Mouse (Mus musculus): Measurements from ENCODE around the gene Olfr979. TPM values are rescaled to one million over a fixed set of nuclear protein-coding genes. Genes with fewer than 3 reads are reported as not detected.

Olfr979 gene
- total and polyA plus RNA-seq, 2 experiments: not detected

DNA sequence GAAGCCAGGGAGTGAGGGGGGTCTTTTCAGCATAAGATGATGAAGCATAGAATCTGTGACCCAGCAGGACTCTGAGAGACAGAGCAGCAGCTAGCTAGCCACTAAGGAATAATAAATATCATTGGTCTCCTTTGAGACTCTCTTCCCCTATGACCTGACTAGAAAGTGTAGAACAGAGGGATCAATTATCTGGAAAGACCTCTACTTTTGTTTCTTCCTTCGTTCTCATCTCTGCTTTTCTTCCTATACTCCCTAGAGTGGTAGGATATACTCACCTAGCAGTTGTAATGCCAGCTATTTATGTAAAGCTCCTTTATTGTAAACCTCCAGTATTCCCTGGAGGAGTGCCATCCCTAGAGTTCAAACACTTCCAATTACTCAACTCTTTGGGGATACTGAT is 51.3 kb downstream of the Olfr979 start, which contains the start of gene Olfr975:
Olfr975 (minus strand) TSS at position 101 of the 400 bp plus-strand sequence.
- Histone ChIP-seq H3K27me3 (ENCODE audit: control insufficient read depth, insufficient read depth, low read length) (no peaks in the 10 kb centered on the region), H3K9ac (ENCODE audit: low read depth, low read length) (no peak within 1 kb of the TSS), H3K36me3 (ENCODE audit: control insufficient read depth, insufficient read depth, low read length) (no peaks in the 10 kb centered on the region), H3K4me1 (ENCODE audit: control insufficient read depth, insufficient read depth, low read length) (no peaks in the 10 kb centered on the region), H3K4me3 (ENCODE audit: insufficient read depth, low read depth, low read length) (no peak within 1 kb of the TSS), H3K79me2 (ENCODE audit: control insufficient read depth, insufficient read depth, low read length) (no peaks in the 10 kb centered on the region), H3K27ac (replicated peaks; ENCODE audit: insufficient read depth, low read depth, low read length) (no peak within 1 kb of the TSS)
- no peak for DNase-seq (ENCODE audit: extremely low read depth, low read depth, low spot score)
- WGBS: 59% methylated on average over 1 of the region's 1 CpGs
- TF ChIP-seq POLR2A (IDR thresholded peaks at IDR 0.05; ENCODE audit: extremely low read depth, insufficient read depth, low read length) (no peak), CTCF (IDR thresholded peaks at IDR 0.05; ENCODE audit: low read depth, low read length) (no peak)

Other genes starting within 250 kb of the Olfr979 start
- gene Olfr968, start 220.2 kb downstream of the Olfr979 start, total RNA-seq (2014; rRNA removed): not detected in 2 replicates
- gene Olfr968, start 220.2 kb downstream of the Olfr979 start, polyA plus RNA-seq (2012; rRNA removed): not detected in 2 replicates
- not detected in 2 replicates for gene Olfr969, start 212.5 kb downstream of the Olfr979 start, total RNA-seq (2014; rRNA removed)
- not detected in 2 replicates for gene Olfr969, start 212.5 kb downstream of the Olfr979 start, polyA plus RNA-seq (2012; rRNA removed)
- not detected in 2 replicates for gene Olfr970, start 194.6 kb downstream of the Olfr979 start, total RNA-seq (2014; rRNA removed)
- gene Olfr970, start 194.6 kb downstream of the Olfr979 start, polyA plus RNA-seq (2012; rRNA removed): not detected in 2 replicates
- not detected in 2 replicates for gene Olfr971, start 166.6 kb downstream of the Olfr979 start, total RNA-seq (2014; rRNA removed)
- gene Olfr971, start 166.6 kb downstream of the Olfr979 start, polyA plus RNA-seq (2012; rRNA removed): not detected in 2 replicates
- not detected in 2 replicates for gene Olfr972, start 137.0 kb downstream of the Olfr979 start, total RNA-seq (2014; rRNA removed)
- gene Olfr972, start 137.0 kb downstream of the Olfr979 start, polyA plus RNA-seq (2012; rRNA removed): not detected in 2 replicates
- not detected in 2 replicates for gene Olfr229, start 96.1 kb downstream of the Olfr979 start, total RNA-seq (2014; rRNA removed)
- gene Olfr229, start 96.1 kb downstream of the Olfr979 start, polyA plus RNA-seq (2012; rRNA removed): not detected in 2 replicates
- not detected in 2 replicates for gene Olfr974, start 66.0 kb downstream of the Olfr979 start, total RNA-seq (2014; rRNA removed)
- not detected in 2 replicates for gene Olfr974, start 66.0 kb downstream of the Olfr979 start, polyA plus RNA-seq (2012; rRNA removed)
- not detected in 2 replicates for gene Olfr975, start 51.4 kb downstream of the Olfr979 start, total RNA-seq (2014; rRNA removed)
- gene Olfr975, start 51.4 kb downstream of the Olfr979 start, polyA plus RNA-seq (2012; rRNA removed): not detected in 2 replicates
- not detected in 2 replicates for gene Olfr976, start 42.3 kb downstream of the Olfr979 start, total RNA-seq (2014; rRNA removed)
- gene Olfr976, start 42.3 kb downstream of the Olfr979 start, polyA plus RNA-seq (2012; rRNA removed): not detected in 2 replicates
- not detected in 2 replicates for gene Olfr978, start 11.4 kb downstream of the Olfr979 start, total RNA-seq (2014; rRNA removed)
- not detected in 2 replicates for gene Olfr978, start 11.4 kb downstream of the Olfr979 start, polyA plus RNA-seq (2012; rRNA removed)
- gene Olfr980, start 6.1 kb upstream of the Olfr979 start, total RNA-seq (2014; rRNA removed): not detected in 2 replicates
- gene Olfr980, start 6.1 kb upstream of the Olfr979 start, polyA plus RNA-seq (2012; rRNA removed): not detected in 2 replicates
- gene Olfr981, start 18.0 kb upstream of the Olfr979 start, total RNA-seq (2014; rRNA removed): not detected in 2 replicates
- not detected in 2 replicates for gene Olfr981, start 18.0 kb upstream of the Olfr979 start, polyA plus RNA-seq (2012; rRNA removed)
- not detected in 2 replicates for gene Olfr982, start 70.4 kb upstream of the Olfr979 start, total RNA-seq (2014; rRNA removed)
- not detected in 2 replicates for gene Olfr982, start 70.4 kb upstream of the Olfr979 start, polyA plus RNA-seq (2012; rRNA removed)
- gene Olfr983, start 90.1 kb upstream of the Olfr979 start, total RNA-seq (2014; rRNA removed): not detected in 2 replicates
- not detected in 2 replicates for gene Olfr983, start 90.1 kb upstream of the Olfr979 start, polyA plus RNA-seq (2012; rRNA removed)
- gene Olfr984, start 110.7 kb upstream of the Olfr979 start, total RNA-seq (2014; rRNA removed): not detected in 2 replicates
- not detected in 2 replicates for gene Olfr984, start 110.7 kb upstream of the Olfr979 start, polyA plus RNA-seq (2012; rRNA removed)
- not detected in 2 replicates for gene Olfr985, start 126.7 kb upstream of the Olfr979 start, total RNA-seq (2014; rRNA removed)
- gene Olfr985, start 126.7 kb upstream of the Olfr979 start, polyA plus RNA-seq (2012; rRNA removed): not detected in 2 replicates
- not detected in 2 replicates for gene Tmem225, start 144.7 kb upstream of the Olfr979 start, total RNA-seq (2014; rRNA removed)
- gene Tmem225, start 144.7 kb upstream of the Olfr979 start, polyA plus RNA-seq (2012; rRNA removed): not detected in 2 replicates
- 0.09 TPM in 1 of 2 replicates, not detected in the other for gene Olfr986, start 177.5 kb upstream of the Olfr979 start, total RNA-seq (2014; rRNA removed)
- gene Olfr986, start 177.5 kb upstream of the Olfr979 start, polyA plus RNA-seq (2012; rRNA removed): not detected in 2 replicates
- 0.65 and 0.67 TPM in 2 replicates for gene Zfp202, start 188.9 kb upstream of the Olfr979 start, total RNA-seq (2014; rRNA removed)
- gene Zfp202, start 188.9 kb upstream of the Olfr979 start, polyA plus RNA-seq (2012; rRNA removed): 0.28 and 0.29 TPM in 2 replicates

Data from liver, adult 2 months (tissue).